Mouse (Mus musculus): ENCODE measurements at regions not wholly inside any gene's neighbourhood (a gene's known extent, or its start where the extent isn't known, plus 50 kb on each side); places are given as distances from the start of the nearest gene placed in this dataset.

DNA sequence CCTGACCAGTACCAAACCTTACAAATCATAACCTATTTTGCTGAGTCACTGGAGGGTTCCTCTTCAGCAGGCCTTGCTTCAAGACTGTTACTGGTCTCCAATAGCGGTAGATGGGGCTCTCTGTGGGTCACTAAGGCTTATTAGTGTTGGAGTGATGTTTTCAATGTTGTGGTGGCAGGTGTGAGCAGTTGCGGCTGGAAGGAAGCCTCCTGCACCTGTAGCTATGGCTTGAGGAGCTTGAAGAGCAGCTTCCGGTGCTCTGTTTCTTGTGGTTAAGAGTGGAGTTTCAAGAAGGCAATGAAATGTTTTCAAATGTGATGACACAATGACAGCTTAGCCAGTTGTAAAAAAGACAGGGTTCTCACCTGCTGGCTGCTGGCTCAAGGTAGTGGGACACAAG is 73.1 kb upstream of the 1810046K07Rik start:
- Histone ChIP-seq H3K36me3 (ENCODE audit: insufficient read depth, low read length) (no peaks in the 10 kb centered on the region), H3K4me1 (replicated peaks; ENCODE audit: insufficient read depth, low read length) (no peaks in the 10 kb centered on the region), H3K9ac (ENCODE audit: low read depth, low read length) (no peak overlapping the region), H3K27me3 (ENCODE audit: insufficient read depth, low read length) (no peaks in the 10 kb centered on the region), H3K4me2 (ENCODE audit: low read length) (no peak overlapping the region), H3K27ac (no peak overlapping the region), H3K9me3 (replicated peaks; ENCODE audit: low read length) (no peaks in the 10 kb centered on the region), H3K4me3 (replicated peaks; ENCODE audit: low read depth, low read length) (no peak overlapping the region)
- 93% methylated on average over 3 of the region's 3 CpGs for WGBS
- TF ChIP-seq CTCF (IDR thresholded peaks at IDR 0.05; ENCODE audit: low read depth) = no peak
- ATAC-seq (replicated peaks; ENCODE audit: low FRiP score, low read depth) (no peak), DNase-seq (ENCODE audit: low spot score) (no peak)

DNA sequence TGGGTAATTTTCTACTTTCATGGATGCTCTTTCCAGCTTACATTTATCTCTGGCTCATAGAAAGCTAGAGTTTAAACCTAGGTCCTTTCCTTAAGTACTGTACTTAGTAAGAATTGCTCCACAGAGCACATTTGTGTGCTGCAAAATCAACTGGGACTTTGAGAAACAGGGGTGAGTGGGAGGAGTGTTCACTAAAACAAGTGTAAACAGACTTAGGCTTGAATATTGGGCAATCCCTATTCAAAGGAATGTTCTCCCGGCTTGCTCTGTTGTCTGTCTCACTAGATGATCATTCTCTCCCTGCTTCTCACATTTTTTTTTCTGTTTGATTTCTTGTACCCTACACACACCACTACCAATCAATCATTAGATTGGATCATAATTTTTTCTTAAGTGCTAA is 79.3 kb upstream of the 1810046K07Rik start:
- no peak overlapping the region for H3K4me3 ChIP-seq (replicated peaks; ENCODE audit: low read depth, low read length)
- no peaks in the 10 kb centered on the region for H3K4me1 ChIP-seq (replicated peaks; ENCODE audit: insufficient read depth, low read length)
- TF ChIP-seq CTCF (IDR thresholded peaks at IDR 0.05; ENCODE audit: low read depth) = no peak
- no peak overlapping the region for H3K4me2 ChIP-seq (ENCODE audit: low read length)
- H3K9me3 ChIP-seq (replicated peaks; ENCODE audit: low read length) = no peaks in the 10 kb centered on the region
- DNase-seq (ENCODE audit: low spot score) = peak; percentile 33
- H3K36me3 ChIP-seq (ENCODE audit: insufficient read depth, low read length) = no peaks in the 10 kb centered on the region
- 48% methylated on average over 1 of the region's 1 CpGs for WGBS
- no peak for ATAC-seq (replicated peaks; ENCODE audit: low FRiP score, low read depth)
- no peaks in the 10 kb centered on the region for H3K27me3 ChIP-seq (ENCODE audit: insufficient read depth, low read length)
- no peak overlapping the region for H3K9ac ChIP-seq (ENCODE audit: low read depth, low read length)
- no peak overlapping the region for H3K27ac ChIP-seq

DNA sequence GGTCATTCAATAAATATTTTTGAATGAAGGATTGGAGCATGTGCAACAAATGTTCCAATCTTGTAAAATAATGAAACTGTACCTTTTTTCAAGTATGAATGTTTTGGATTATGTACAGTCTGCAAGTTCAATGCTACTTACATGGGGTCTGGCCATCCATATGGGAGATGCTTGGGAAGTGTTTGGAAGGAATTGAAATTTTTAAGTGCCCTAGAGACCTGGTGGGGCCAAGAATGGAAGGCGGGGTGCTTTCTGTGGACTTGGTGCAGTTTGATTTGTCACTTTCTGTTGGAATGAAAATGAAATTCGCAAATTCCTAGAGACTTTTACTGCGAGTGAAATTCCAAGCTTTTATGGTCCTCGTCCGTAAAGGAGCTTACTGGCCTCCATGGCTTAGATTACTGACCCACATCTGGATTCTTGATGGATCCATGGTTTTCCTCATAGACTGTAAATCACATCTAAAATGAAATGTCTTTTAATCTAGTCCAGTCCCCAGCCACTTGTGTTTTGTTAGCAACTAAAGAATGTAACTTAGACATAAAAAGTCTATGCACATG is 90.3 kb upstream of the 1810046K07Rik start:
- no peak overlapping the region for H3K9ac ChIP-seq (ENCODE audit: low read depth, low read length)
- WGBS = 28% methylated on average over 5 of the region's 5 CpGs
- H3K4me3 ChIP-seq (replicated peaks; ENCODE audit: low read depth, low read length) = no peak overlapping the region
- H3K27me3 ChIP-seq (ENCODE audit: insufficient read depth, low read length) = no peaks in the 10 kb centered on the region
- H3K36me3 ChIP-seq (ENCODE audit: insufficient read depth, low read length) = no peaks in the 10 kb centered on the region
- H3K27ac ChIP-seq = no peak overlapping the region
- no peaks in the 10 kb centered on the region for H3K4me1 ChIP-seq (replicated peaks; ENCODE audit: insufficient read depth, low read length)
- ATAC-seq (replicated peaks; ENCODE audit: low FRiP score, low read depth) = no peak
- no peak overlapping the region for H3K4me2 ChIP-seq (ENCODE audit: low read length)
- TF ChIP-seq CTCF (IDR thresholded peaks at IDR 0.05; ENCODE audit: low read depth) = no peak
- peak; percentile 15 for DNase-seq (ENCODE audit: low spot score)
- H3K9me3 ChIP-seq (replicated peaks; ENCODE audit: low read length) = no peaks in the 10 kb centered on the region

DNA sequence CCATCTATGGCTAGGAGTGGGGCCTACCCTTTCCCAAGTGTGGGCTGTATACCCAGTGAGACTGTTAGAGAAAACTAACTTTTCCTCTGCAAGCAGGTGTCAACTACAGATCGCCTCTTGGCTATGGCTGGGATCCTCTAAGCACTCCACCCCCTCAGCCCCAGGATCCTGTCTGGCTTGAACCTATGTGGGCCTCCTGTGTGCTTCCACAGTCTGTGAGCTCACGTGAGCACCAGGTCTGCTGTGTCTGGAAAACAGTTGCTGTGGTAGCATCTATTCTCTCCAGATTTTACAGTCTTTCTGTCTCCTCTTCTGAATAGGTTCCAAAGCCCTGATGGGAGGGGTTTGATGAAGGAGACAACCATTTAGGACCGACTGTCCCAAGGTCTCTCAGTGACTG is 93.8 kb upstream of the 1810046K07Rik start:
- Histone ChIP-seq H3K4me1 (replicated peaks; ENCODE audit: insufficient read depth, low read length) (no peaks in the 10 kb centered on the region), H3K9ac (ENCODE audit: low read depth, low read length) (no peak overlapping the region), H3K9me3 (replicated peaks; ENCODE audit: low read length) (no peaks in the 10 kb centered on the region), H3K4me3 (replicated peaks; ENCODE audit: low read depth, low read length) (no peak overlapping the region), H3K36me3 (ENCODE audit: insufficient read depth, low read length) (no peaks in the 10 kb centered on the region), H3K4me2 (ENCODE audit: low read length) (no peak overlapping the region), H3K27ac (no peak overlapping the region), H3K27me3 (ENCODE audit: insufficient read depth, low read length) (no peaks in the 10 kb centered on the region)
- ATAC-seq (replicated peaks; ENCODE audit: low FRiP score, low read depth) = no peak
- DNase-seq (ENCODE audit: low spot score) = no peak
- 79% methylated on average over 3 of the region's 3 CpGs for WGBS
- TF ChIP-seq CTCF (IDR thresholded peaks at IDR 0.05; ENCODE audit: low read depth) = no peak

DNA sequence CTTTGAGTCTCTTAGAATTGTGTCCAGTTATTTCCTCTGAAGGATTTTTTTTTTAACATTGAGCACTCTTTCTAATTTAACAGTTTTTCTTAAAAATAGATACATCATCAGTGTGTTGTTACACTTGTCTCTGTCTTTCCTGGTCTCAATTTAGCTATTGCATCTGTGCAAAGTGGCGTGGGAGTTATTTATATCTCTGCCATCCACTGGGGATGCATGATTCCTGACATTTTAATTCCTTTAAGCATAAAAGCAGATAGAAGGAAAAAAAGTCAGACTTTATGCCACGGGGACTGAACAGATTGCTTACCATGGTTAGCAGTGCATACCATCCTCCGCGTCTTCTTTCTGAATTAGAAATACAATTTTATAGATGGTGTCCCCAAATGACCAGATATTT is 94.6 kb upstream of the 1810046K07Rik start:
- DNase-seq (ENCODE audit: low spot score) (no peak), ATAC-seq (replicated peaks; ENCODE audit: low FRiP score, low read depth) (no peak)
- no peaks in the 10 kb centered on the region for H3K36me3 ChIP-seq (ENCODE audit: insufficient read depth, low read length)
- 72% methylated on average over 4 of the region's 4 CpGs for WGBS
- no peak overlapping the region for H3K9ac ChIP-seq (ENCODE audit: low read depth, low read length)
- H3K4me1 ChIP-seq (replicated peaks; ENCODE audit: insufficient read depth, low read length) = no peaks in the 10 kb centered on the region
- no peaks in the 10 kb centered on the region for H3K27me3 ChIP-seq (ENCODE audit: insufficient read depth, low read length)
- no peak overlapping the region for H3K27ac ChIP-seq
- H3K4me2 ChIP-seq (ENCODE audit: low read length) = no peak overlapping the region
- H3K4me3 ChIP-seq (replicated peaks; ENCODE audit: low read depth, low read length) = no peak overlapping the region
- no peak for TF ChIP-seq CTCF (IDR thresholded peaks at IDR 0.05; ENCODE audit: low read depth)
- H3K9me3 ChIP-seq (replicated peaks; ENCODE audit: low read length) = no peaks in the 10 kb centered on the region

DNA sequence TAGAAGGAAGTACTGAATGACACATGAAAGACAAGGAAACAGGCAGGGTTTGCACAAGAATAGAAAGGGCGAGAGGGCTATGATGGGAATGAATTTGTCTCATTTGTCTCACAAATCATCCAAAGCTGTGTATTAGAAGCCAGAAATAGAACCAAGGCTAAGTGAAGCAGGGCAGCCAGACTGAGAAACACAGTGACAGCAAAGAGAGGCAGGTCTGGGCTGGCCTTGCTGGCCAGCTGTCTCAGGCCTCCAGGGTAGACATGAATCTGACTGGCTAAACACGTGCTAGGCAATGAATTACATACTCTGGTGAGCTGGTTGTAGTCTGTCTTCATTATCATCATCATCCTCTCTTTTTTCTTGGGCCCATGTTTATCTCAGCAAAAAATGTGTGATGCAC is 101.7 kb upstream of the 1810046K07Rik start:
- Histone ChIP-seq H3K36me3 (ENCODE audit: insufficient read depth, low read length) (no peaks in the 10 kb centered on the region), H3K4me1 (replicated peaks; ENCODE audit: insufficient read depth, low read length) (no peaks in the 10 kb centered on the region), H3K27me3 (ENCODE audit: insufficient read depth, low read length) (no peaks in the 10 kb centered on the region), H3K27ac (no peak overlapping the region), H3K9me3 (replicated peaks; ENCODE audit: low read length) (no peaks in the 10 kb centered on the region), H3K4me3 (replicated peaks; ENCODE audit: low read depth, low read length) (no peak overlapping the region), H3K9ac (ENCODE audit: low read depth, low read length) (no peak overlapping the region), H3K4me2 (ENCODE audit: low read length) (no peak overlapping the region)
- no peak for TF ChIP-seq CTCF (IDR thresholded peaks at IDR 0.05; ENCODE audit: low read depth)
- ATAC-seq (replicated peaks; ENCODE audit: low FRiP score, low read depth) (no peak), DNase-seq (ENCODE audit: low spot score) (no peak)
- 46% methylated on average over 2 of the region's 2 CpGs for WGBS

DNA sequence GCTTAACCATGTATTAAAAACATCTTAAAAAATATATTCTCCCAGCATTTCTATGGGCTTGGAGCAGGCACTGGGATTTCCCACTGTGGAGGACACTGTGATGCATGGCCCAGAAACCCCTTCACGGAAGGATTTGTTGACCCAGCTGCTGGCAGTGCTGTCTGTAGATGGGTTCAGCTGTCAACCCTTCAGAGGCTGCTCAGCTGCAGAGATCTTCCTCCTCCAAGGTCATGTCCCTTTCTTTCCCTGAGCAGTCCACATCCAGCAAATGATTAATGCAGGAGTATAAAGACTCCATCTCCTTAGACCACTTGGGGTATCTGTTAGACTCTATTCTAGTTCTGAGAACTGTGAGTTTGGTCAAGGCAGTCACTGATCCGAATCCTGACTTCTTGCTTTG is 108.4 kb upstream of the 1810046K07Rik start:
- 38% methylated on average over 2 of the region's 2 CpGs for WGBS
- Histone ChIP-seq H3K4me3 (replicated peaks; ENCODE audit: low read depth, low read length) (no peak overlapping the region), H3K27ac (no peak overlapping the region), H3K9me3 (replicated peaks; ENCODE audit: low read length) (no peaks in the 10 kb centered on the region), H3K4me1 (replicated peaks; ENCODE audit: insufficient read depth, low read length) (no peaks in the 10 kb centered on the region), H3K36me3 (ENCODE audit: insufficient read depth, low read length) (no peaks in the 10 kb centered on the region), H3K4me2 (ENCODE audit: low read length) (no peak overlapping the region), H3K9ac (ENCODE audit: low read depth, low read length) (no peak overlapping the region), H3K27me3 (ENCODE audit: insufficient read depth, low read length) (no peaks in the 10 kb centered on the region)
- DNase-seq (ENCODE audit: low spot score) = peak; percentile 75
- TF ChIP-seq CTCF (IDR thresholded peaks at IDR 0.05; ENCODE audit: low read depth) = no peak
- ATAC-seq (replicated peaks; ENCODE audit: low FRiP score, low read depth) = no peak; the same call in 1 of the 2 replicates

All from kidney, postnatal 0 days (tissue).